Mouse (Mus musculus): ENCODE results near the gene 4930402H24Rik.
"Not testable (repeated sequence)": the region's sequence is repeated elsewhere in the genome, so short reads cannot be mapped to it uniquely, and the experiment has no call there.

4930402H24Rik gene

DNA sequence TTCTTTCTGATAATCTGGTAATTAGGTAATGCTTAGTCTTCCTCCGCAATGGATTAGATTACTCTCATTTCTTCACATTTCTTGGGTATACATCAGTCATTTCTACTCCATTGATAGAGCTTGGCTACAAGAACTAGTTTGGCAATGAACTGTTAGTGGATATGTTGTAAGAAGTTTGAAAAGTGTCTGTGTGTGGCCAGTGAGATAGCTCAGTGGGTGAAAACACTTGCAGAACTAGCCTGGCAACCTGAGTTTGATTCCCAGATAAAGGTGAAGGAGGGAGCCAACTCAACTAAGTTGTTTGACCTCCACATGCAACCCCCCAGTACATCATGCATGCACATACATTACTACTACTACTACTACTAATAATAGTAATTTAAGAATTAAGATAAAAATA lies 53.2 kb downstream of the 4930402H24Rik start:
- DNase-seq (ENCODE audit: low spot score in 2 of 2) = no peak

DNA sequence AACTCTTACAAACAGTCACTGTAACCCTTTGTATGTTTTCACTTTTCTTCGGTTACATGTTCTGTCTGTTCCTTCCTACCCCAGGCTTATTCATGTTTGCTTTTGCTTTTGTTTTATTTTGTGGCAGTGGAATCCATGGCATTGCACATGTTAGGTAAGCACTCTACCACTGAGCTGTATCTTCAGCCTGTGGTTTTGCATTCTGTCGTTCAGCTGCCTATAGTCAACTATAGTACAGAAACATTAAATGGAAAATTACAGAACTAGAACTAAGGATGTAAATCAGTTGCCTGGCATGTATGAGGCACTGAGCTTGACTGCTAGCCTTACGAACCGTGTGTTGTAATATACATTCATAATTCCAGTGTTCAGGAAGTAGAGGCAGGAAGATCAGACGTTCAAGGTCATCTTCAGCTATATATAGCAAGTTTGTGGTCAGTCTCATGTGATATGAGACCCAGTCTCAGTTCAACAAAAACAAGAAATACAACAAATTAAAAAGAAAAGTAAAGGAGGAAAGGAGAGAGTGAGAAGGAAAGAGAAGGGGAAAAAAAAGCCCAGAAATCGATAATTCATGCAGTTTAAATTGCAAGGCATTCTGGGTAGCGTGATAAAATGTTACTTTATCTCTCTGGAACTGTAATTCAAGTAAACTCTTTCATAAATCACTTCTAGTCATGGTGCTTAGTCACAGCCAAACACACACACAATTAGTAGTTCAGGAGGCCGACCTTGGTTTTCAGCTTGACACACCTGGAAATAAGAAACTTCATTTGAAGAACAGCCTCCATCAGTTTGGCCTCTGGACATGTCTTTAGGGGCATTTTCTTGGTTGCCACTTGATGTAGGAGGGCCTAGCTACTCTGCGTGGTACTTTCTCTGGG lies 54.6 kb downstream of the 4930402H24Rik start:
- no peak for DNase-seq (ENCODE audit: low spot score in 2 of 2)

DNA sequence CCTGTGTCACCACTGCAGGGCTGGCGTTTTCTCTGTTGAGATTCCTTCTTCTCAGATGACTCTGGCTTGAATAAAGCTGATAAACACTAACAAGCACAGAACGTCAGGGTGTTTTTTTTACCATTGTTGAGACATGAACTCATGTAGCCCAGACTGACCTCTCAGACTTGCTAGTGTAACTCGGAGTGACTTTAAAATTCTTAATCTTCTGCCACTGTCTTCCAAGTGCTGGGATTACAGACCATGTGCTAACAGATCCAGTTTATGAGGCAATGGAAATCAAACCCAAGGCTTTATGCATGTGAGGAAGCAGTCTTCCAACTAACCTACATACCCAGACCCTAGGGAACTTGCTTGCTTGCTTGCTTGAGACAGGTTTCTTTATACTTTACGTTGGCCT lies 56.5 kb downstream of the 4930402H24Rik start:
- no peak for DNase-seq (ENCODE audit: low spot score in 2 of 2)

DNA sequence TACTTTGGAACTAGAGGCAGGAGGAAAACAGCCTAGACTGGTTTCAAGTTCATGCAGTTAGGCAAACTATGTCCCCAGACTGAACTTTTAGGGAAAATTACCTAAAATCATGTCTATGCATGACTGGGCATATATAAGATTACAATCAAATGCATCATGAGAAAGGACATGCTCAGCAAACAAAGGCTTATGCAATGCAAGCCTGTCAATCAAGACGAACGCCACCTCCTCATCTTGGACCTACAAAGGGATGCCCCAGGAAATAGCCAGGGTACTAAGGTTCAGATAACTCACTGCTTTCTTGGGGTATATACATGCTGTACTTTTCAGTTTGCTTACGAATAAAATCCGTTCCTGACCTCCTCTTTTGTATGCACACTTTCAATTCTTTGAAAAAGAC lies 57.9 kb downstream of the 4930402H24Rik start:
- DNase-seq (ENCODE audit: low spot score in 2 of 2) = no peak

DNA sequence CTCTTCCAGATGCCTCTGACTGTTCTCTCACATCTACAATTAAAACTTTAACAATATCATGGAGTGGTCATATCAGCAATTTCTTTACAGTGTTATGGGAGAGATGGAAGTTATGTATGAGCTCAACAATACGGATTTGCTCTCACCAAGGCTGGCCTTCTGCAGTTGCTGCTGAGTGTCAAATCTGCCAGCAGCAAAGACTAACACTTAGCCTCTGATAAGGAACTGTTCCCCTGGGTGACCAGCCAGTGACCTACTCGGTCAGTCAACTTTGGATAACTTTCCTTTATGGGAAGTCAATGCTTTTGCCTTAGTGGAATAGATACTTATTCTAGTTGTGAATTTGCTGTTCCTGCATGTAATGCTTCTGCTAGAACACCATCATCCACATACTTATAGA lies 62.6 kb downstream of the 4930402H24Rik start:
- DNase-seq (ENCODE audit: low spot score in 2 of 2) = no peak

DNA sequence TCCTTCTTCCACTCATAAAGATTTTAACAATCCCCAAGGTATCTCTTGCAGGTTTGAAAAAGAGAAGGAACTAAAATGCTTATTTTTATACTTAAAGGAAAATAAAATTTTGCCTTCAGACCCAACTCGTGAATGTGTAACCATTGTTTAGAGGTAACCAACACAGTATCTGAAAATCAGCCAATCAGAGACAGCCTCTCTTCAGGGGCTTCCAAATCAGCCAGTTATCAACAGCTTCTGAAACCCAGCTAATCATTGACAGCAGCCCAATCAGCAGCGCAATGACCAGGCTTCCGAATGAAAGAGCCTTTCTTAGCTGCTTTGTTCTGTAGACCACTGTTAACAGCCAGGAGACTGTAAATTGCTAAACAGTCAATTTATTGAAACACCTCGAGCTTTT lies 65.4 kb downstream of the 4930402H24Rik start:
- peak; percentile 73 to 74 for DNase-seq (ENCODE audit: low spot score in 2 of 2)

DNA sequence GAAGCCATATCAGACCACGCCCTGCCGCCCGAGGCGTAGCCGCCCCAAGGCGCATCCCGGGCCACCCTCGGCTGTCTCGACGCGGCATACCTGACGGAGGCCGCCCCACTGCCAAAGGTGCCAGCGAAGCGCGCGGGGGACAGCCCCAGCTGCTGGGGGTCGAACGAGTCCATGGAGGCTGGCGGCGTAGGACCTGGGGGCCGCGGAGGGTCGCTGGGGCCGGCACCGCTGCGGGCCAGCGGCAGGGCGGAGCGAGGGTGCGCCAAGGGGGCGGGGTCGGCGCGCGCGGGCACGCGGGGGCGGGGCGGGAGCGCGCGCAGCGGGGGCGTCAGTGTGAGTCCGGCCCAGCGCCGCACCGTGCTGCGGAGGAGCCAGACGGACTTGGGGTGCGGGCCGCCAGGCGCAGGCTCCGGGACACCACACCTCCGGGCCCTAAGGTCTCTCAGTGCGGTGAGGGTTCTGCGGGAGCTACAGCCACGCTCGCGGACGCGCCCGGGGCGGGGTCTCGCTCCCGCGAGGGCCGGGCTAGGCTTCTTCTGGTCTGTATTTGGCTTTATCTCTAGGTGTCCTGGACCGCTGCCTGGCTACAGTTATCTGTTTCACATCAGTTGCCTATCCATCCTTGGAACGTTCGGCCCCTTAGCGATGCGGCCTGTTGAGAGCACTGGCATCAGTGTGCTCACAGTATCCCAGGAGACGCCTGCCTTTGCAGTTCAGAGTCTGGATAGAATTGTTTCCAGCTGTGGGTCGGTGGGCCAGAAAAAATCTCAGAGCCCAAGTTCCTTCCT lies 66.1 kb downstream of the 4930402H24Rik start:
- peak; percentile 67 to 78 for DNase-seq (ENCODE audit: low spot score in 2 of 2)

DNA sequence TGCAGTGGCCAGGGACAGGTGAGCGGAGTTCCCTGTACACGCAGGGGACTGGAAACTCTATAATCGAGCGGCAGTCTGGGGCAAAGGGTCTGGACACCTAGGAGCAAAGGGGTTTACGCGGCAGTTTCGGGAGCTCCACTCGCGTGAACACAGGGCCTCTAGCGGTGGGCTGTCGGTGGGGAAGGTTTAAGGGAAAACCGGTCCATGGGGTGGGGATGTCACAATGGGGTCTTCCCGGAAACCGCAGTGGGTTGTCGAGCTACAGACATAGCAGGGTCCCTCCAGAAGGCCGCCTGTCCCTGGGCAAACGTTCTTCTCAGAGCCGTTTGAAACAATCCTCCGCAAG lies 66.7 kb downstream of the 4930402H24Rik start:
- DNase-seq (ENCODE audit: low spot score in 2 of 2) = peak; percentile 21 to 59

DNA sequence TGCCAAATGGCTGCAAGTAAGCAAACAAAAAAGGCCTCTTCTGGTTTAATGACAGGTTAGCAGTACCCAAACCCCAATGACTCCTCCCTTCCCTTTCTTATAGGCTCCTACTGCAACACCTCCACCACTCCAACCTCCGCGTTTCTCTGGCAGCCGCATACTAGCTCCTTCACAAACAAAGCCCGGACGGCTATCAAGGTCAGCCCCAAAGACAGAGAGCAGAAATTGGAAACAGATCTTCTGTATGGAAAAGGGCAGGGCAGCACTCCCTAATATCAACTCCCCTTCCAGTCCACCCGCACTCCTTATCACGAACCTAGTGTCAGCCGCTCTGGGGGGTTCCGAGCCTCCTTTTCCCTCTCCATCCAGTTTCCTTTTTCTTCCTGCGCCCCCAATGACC lies 67.1 kb downstream of the 4930402H24Rik start:
- peak in 1 of 2 experiments; percentile 23 for DNase-seq (ENCODE audit: low spot score in 2 of 2)

DNA sequence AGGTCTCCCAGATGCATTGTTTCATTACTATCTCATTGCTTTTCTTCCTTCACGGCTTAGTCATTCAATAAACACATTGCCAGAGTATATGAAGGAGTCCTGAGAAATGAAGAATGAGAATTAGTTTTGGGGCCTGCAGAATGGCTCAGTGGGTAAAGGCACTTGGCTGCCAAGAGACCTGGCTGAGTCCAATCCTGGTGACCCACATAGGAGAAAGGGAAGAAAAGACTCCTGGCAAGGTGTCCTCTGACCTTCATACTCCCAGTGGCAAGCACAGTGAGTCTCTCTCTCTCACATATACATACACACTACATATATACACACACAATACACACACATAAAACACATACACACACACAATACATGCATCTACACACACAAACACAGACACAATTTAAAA lies 68.1 kb downstream of the 4930402H24Rik start:
- no peak for DNase-seq (ENCODE audit: low spot score in 2 of 2)

DNA sequence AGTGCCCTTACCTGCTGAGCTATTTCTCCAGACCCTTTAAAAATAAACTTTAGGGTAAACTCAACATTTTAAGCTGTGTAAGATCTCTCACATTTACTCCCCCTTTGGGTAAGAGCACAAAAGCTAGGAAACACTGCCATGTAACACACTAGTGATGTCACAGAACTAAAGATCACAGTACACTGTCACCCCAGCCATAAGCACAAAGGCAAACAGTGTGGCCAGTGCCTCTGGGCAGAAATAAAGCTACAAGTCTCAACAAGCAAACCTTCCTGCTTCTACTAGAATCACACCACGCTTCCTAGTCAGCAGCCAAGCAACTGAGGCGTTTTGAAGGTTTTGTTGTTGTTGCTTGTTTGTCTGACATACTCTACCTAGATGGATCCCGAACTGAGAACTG lies 72.5 kb downstream of the 4930402H24Rik start:
- no peak for DNase-seq (ENCODE audit: low spot score in 2 of 2)

DNA sequence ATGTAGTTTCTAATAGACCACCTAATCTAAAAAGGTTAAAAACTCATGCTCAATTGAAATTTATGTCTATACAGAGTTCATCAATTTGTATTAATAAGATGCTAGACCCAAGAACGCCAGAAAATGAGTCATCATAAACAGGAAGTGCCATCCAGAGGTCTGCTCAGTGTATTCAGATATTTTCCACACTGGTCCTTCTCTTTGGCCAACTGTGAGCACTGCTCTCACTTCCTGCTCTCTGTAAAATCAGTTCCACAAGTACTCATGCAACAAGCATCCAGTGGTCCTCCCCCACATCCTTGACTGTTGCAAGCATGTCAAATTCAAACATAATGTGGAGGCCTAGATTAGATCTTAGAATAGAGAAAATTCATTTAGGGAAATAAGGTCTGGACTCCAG lies 73.6 kb downstream of the 4930402H24Rik start:
- DNase-seq (ENCODE audit: low spot score in 2 of 2) = no peak

DNA sequence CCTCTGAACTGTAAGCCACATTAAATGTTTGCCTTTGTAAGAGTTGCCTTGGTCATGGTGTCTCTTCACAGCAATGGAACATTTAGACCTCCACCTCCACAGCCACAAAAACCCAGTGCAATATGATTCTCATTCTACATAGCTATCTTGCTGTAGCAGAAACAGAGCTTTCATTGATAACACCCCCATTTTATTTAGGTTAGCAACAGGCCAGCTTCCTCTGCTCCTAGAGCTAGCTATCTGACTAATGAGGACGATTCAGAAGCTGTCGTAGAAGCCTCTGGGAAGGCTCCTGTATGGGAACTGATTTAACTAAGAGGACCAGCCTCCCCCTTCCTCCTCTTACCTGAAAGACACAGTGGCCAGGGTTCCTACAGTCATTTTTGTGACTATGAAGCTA lies 74.2 kb downstream of the 4930402H24Rik start:
- no peak for DNase-seq (ENCODE audit: low spot score in 2 of 2)

DNA sequence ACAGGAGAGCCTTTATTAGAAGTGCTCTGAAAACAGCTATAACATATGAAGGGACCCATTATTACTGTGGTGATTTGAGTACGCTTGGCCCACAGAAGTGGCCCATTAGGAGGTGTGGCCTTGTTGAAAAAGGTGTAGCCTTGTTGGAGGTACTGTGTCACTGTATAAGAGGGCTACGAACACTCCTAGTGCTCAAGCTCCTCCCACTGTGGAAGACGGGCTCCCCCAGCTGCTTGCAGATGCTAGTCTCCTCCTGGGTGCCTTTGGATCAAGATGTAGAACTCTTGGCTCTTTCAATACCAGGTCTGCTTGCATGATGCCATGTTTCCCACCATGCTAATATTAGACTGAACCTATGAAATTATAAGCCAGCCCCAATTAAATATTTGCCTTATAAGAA lies 76.0 kb downstream of the 4930402H24Rik start:
- no peak for DNase-seq (ENCODE audit: low spot score in 2 of 2)

DNA sequence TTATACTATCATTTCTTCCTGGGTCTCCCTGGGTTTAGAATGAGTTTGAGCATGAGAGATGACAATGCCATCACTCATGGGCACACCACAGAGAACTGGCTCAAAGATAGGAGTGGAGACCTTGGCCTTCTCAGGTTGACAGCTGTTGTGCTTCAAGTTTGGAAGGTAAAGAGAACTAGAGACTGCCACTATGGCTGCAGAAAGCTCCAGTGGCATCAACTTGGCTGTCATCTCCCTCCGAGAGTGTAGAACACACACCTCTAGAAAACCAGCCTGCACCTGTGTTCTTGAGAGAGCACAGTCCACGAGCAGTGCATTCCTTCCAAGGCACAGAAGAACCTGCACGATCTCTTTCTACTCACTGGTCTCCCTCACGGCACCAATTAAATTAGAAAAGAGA lies 76.7 kb downstream of the 4930402H24Rik start:
- no peak for DNase-seq (ENCODE audit: low spot score in 2 of 2)

DNA sequence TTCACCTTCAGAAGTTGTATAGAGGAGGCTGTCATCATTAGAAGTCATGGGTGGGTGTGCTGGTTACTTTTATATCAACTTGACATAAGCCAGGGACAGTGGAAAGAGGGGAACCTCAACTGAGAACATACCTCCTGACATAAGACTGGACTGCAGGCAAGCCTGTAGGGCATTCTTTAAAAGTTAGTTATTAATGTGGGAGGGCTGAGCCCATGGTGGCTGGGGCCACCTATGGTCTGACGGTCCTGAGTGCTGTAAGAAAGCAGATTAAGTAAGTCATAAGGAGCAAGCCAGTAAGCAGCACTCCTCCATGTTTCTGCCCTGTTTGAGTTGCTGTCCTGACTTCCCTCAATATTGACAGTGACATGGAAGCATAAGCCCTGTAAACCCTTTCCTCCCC lies 77.5 kb downstream of the 4930402H24Rik start:
- no peak for DNase-seq (ENCODE audit: low spot score in 2 of 2)

DNA sequence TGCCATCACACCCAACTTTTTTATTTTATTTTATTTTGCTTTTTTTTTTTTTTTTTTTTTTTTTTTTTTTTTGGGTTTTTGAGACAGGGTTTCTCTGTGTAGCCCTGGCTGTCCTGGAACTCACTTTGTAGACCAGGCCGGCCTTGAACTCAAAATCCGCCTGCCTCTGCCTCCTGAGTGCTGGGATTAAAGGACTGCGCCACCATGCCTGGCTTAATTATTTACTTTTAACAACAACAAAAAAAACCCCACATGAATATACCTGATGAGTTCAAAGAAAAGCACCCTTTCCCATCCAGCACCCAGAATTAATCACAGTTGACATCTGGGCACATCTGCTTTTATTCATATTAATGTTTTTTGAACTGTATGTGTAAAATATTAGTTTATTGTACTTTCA lies 78.1 kb downstream of the 4930402H24Rik start:
- DNase-seq (ENCODE audit: low spot score in 2 of 2) = not testable (repeated sequence)

DNA sequence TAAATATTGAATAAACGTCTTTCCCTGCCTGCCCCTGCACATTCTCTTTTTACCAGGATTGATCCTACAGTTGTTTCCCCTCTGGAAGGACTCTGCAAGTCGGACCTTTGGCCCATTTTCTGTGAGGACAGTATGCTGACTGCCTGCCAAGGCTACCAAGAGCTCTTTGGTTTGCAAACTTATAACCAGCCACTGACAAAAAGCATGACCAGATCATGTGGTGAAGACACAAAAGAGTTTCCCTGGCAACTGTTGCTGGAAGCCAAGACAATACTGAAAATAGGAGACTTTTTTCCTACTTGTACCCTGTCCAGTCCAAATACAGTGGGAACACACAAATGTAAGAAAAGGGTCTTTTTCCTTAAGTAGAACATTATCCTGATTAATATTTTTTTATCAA lies 78.8 kb downstream of the 4930402H24Rik start:
- DNase-seq (ENCODE audit: low spot score in 2 of 2) = peak; percentile 30 to 49

DNA sequence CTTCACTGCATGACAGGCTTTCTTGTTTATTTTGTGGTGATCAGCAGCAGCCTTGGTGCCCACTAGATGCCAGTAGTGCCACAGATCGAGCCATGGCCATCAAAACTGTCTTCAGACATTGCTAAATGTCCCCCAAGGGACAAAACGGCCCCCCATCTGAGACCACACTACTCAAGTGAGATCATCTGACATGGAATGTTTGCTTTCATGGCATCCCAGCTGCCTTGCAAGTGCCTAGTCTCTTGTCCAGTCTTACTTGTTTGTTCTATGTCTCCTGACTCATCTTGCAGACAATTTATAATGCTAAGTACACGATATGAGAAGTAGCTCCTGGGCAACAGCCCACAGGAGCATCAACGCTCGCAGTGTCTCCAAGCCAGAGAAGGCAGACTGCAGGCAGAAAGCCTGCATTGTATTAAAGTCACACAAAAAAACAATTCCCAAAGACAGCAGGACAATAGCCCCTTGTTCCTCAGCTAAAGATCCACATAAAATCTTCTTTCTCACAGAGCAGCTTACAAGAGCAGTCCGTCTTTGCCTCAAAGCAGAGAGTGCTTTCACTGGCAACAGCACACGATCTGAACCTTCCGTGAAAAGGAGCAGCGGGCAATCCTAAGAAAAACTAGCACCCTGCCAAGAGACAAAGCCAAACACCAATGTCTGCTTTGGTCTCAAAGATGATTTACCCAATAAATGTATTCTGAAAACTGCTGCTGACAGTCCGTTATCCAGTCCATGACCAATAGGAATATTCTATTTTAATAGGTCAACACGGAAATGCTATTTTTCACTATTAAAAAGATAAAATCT lies 87.2 kb downstream of the 4930402H24Rik start:
- peak in 1 of 2 experiments; percentile 26 for DNase-seq (ENCODE audit: low spot score in 2 of 2)

DNA sequence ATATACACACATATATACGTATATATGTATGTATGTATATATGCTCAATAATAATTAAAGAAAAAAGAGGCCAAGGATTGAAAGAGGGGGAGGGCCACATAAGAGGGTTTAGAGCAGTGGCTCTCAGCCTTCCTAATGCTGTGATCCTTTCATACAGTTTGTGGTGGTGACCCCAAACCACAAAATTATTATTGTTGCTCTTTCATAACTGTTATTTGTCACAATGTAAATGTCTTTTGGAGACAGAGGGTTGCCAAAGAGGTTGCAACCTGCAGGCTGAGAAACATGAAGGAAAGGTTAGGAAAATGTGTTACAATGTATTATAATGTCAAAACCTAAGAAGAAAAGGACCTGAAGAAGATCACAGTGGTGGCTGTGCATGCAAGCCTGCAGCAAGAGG lies 88.3 kb downstream of the 4930402H24Rik start:
- no peak for DNase-seq (ENCODE audit: low spot score in 2 of 2)

DNA sequence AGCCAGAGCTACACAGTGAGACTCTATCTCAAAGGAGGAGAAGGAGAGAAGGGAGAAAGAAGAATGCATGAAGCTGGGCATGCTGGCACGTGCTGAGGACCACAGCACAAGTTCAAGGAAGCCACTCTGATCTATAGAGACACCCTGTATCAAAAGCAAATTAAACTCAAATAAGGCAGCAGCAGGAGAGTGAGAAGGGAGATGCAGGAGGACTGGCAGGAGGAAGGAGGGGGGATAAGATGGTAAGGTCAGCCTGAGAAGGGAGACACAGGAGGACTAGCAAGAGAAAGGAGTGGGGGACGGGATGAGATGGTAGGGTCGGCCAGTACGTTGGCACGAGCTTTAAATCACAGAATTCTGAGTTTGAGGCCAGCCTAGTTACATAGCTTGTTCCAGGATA lies 90.0 kb downstream of the 4930402H24Rik start:
- no peak for DNase-seq (ENCODE audit: low spot score in 2 of 2)

DNA sequence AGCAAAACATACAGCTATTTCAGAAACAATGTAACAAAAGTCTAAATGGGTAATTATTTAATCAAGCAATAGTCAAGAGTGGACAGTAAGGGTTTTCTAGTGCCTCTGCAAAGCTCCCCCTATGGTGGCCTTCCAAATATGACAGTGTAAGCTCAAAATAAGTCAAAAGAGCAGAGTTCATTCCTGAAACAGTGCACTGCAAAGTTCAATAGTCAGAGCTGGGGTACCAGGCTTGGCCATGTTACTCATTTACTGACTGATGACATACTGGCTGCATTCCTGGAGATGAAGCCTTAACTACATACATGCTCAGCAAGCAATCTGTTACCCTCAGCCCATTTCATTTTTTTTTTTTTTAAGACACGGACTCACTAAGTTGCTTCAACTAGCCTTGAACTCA lies 91.7 kb downstream of the 4930402H24Rik start:
- no peak for DNase-seq (ENCODE audit: low spot score in 2 of 2)

All from frontal cortex, postnatal 10 days (tissue).